Mouse (Mus musculus) embryo, embryonic 11 days (tissue): ENCODE measurements around the gene Slc30a6.

ENCODE experiments used
- DNase-seq: peaks from one replicate; pipeline ENCODE4 v3.0.0-alpha.2; 2015

Gene Slc30a6

DNA sequence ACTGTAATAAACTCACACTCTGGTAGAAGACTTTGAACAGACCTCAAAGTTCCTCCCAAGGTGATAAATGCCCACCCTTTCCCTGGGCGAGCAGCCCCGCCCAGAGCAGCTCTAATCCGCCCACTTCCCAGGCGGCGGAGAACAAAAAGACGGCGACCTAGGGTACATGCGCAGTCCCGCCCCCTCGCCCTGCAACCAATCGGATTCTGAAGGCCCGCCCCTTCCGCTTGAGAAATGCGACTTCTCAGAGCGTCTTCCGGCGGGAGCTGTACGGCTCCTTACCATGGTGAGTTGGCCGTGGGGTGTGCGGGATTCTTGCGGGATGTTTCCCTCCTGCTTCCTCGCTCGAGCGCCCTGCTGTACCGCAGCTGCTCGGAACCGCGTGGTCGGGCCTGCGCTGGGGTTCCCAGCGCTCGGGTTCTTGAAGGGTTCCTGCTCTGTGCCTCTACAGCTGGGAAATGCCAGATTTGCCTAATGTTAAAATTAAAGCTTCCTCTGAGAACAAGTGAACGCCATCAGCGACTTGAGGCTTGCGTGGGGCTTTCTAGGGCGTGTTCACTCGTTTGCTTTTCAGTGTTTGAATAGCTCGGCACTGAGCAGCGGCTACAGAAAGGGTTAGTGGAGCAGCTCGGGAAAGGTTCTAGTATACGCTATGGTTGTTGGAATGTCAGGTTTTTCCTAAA lies at the start of gene Slc30a6:
Gene Slc30a6, plus strand, starts transcription at position 226 of the 683 bp plus-strand sequence.
- peak; percentile 99 for DNase-seq

DNA sequence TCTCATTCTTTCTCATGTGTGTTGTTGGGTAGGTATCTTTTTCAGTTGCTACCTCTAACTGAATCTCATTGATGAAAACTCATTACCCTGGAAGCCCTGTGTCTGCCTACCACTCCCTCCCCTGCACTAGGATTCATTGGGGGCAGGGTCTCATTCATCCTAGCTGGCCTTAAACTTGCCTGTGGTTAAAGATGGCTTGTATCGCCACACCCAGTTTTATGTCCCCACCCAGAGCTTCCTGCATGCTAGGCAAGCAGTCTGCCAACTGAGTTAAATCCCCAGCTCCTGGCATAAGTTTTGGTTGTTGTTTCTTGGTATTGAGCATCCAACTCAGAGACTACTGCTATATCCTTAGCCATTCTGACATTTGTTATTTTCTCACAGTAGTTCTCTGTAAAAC lies 31.8 kb upstream of the Slc30a6 start:
- no peak for DNase-seq

DNA sequence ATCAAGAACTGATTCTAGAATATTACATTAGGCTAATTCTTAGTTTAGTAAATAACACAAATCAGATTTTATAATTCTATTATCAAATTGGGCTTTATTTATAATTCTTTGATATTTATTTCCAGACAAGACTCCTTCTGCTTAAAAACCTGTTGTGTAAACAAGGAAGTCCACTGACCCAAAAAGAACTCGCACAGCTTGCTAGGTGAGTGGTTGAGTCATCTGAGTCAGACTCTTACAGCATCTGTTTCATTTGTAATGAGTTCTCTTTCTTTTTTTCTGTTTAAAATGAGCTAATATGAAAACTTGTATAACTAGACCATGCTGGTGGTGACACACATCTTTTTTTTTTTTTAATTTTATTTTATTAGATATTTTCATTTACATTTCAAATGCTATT lies 18.5 kb upstream of the Slc30a6 start:
- no peak for DNase-seq

DNA sequence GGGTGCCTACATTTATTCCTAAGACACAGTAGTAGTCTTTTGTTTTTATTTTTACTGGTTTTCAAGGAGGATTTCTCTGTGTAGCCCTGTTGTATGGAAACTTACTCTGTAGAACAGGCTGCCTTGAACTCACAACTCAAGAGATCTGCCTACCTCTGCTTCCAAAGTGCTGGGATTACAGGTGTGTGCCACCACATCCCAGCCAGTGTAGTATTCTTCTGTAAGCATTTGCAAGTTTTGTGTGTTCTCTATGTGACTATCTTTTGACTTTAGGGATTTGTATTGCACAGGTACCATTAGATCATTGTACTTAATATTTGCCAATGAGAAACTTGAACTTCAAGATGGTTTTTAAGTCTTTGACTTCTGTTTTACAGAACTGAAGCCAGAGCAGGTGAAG lies 8.8 kb upstream of the Slc30a6 start:
- DNase-seq: no peak

DNA sequence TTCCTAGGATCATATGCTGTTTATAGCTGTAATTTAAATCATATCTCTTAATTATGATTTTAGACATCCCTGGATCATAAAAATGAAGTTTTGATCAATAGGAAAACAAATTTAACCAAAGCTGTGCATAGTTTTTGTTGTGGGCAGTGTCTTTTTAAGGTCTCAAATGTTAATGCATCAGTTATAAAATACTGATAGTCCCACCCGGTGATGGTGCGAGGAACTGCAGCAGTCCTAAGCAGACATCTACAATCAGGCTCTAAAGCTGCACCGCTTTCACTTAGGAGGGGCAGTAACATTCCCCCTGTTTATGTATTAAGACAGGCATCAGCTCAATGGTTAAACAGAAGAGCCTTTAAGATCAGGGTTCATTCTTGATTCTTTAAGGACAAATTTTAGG lies 5.6 kb upstream of the Slc30a6 start:
- DNase-seq: peak; percentile 5

DNA sequence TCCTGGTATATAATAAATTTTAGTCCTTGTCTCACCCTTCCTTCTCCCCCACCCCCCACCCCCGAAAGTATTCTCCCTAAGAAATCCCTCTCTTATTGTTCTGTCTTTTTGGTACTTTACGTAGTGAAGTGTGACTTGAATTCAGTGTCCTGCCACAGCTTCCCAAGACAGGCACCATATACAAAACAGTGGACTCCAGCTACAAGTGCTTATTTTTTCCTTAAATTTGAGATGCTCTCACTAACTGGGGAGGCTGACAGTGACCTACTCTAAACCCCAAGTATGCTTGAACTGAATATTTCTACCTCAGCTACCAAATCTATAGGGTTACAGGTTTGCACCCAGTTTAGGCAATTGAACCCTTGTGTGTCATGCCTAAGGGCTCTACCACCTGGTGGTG lies 1.0 kb upstream of the Slc30a6 start:
- no peak for DNase-seq

DNA sequence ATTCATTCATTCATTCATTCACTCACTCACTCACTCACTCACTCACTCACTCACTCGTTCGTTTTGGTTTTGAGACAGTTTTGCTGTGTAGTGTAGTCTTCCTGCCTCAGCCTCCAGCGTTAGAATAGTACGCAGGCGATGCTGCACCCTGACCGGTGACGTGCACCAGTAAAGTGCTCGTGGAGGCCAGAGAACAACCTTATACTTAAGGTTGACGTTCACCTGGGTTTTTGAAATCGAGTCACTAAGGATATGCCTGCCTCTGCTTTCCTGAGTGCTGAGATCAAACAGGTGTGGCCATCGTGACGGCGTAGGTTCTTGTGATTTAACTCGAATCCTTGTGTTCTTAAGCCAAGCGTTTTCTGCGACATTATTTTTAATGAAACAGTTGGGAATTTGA lies 553 bp upstream of the Slc30a6 start:
- peak; percentile 12 for DNase-seq

DNA sequence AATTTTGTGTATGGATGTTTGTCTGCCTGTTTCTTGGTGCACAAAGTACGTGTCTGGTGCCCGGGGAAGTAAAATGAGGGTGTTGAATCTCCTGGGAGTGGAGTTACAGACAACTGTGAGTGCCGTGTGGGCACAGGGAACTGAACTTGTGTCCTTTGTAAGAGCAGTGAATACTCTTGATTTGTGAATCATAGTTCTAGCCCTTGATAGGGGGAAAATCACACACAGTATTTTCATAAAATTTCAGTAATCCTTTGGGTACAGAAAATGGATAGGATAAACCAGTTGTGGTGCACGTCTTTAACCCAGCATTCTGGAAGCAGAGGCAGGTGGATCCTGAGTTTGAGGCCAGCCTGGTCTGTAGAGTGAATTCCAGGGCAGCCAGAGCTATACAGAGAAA lies 1.4 kb downstream of the Slc30a6 start:
- no peak for DNase-seq

DNA sequence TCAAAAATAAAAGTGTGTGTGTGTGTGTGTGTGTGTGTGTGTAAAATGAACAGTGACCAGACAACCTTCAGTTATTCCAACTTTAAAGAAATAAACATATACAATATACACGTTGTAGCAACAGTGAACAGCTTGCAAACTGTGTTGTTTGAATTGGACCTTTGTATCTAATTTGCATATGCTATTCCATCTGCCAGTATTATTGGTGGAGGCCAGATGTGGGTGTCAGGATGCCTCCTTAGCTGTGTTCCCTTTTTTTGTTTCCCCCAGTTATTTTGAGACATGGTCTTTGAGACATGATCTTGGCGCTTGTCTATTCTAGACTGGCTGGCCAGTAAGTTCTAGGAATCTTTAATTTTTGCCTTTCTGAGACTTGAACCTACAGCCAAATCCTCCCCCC lies 1.8 kb downstream of the Slc30a6 start:
- DNase-seq: no peak

DNA sequence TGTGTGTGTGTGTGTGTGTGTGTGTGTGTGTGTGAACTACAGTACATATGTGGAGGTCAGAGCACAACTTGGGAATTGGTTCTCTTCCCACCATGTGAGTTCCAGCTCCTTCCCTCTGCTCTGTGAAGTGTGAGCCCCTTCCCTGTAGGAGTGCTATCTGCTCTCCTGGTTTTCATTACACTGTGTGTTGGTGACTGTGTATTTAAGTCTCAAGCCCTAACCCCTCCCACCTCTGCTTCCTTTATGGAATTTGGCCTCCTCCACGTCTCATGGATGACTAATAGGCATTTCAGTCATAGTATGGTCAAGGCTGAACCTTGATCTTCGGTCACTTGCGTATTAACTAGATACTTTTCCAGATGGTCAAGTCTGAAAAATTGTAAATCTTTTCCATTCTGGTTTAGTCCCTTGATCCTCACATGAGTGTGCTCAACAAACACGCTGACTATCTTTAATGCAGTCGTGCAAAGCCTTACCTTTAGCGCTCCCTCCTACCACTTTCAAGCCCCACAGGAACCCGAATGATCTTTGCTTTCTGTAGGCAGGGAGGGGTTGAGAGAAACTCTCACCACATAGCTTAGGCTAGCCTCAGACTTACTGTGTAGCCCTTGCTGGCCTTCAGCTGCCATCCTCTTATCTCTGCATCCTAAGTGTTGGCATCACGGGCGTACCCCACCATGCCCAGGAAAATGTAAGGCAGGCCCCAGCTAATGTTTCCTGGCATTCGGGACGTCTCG lies 7.2 kb downstream of the Slc30a6 start:
- no peak for DNase-seq

DNA sequence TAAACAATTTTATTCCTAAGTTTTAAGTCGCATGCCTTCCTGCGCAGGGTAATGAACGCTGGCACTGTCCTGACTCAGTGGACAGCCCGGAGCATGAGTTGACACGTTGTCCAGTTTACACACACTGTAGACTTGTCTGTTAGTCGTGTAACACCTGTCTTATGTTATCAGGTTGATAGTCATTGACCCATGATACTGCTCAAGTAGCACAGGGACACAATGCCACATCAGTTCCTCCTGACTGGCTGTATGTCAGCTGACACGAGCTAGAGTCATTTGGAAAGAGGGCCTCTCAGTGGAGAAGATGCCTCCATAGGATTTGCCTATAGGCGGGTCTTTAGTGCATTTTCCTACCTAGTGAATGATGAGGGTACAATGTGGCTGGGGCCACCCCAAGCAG lies 11.1 kb downstream of the Slc30a6 start:
- DNase-seq: no peak

DNA sequence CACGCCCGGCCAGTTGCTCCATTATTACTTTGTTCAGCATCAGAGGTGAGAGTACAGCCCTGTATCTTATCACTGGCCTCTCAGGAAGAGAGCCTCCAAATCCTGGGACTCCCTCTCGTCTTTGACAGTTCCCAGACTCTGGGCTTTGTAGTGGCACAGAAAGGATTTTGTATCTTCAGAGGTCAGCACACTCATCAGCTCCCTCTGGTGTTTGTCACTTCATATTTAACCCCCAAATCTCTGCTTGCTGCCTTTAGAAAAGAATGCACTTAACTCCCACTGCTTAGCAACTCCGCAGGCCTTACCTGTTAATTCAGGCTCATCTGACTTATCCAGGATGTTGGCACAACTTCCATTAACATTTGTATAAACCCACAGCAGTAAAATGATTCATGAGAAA lies 14.3 kb downstream of the Slc30a6 start:
- DNase-seq: peak; percentile 33

DNA sequence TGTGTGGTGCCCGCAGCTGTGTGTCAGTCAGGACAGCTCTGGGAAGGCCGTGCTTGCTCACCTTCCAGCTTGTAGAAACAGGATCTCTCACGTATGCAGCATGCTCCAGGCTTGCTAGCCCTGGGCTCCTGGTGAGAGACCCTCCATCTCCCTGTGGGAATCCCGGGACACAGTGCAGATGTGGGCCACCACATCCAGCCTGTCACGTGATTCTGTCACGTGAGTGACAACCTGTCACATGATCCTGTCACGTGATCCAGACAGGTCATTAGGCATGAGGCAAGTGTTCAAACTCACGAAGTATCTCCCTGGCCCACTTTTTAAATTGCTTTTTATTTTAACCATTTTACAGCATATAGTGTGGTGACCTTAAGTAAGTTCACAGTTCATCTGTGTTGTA lies 17.9 kb downstream of the Slc30a6 start:
- DNase-seq: no peak

DNA sequence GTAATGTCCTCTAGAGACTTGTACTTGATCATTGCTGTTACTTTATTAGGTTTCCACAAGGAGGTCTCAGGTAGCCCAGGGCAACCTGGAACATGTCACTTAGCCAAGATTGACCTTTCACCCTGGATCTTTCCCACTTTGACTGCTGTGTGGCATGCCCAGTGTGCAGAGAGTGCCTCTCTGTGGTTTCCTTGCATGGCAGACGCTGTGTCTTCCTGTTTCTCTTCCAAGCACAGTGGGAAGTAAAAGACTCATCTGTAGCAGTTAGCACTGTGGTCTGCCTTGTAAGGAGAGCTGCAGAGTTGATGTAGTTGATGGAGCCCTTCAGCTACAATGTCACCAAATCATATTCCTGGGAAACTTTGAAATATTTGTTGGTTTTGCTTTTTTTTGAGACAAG lies 19.3 kb downstream of the Slc30a6 start:
- DNase-seq: no peak

DNA sequence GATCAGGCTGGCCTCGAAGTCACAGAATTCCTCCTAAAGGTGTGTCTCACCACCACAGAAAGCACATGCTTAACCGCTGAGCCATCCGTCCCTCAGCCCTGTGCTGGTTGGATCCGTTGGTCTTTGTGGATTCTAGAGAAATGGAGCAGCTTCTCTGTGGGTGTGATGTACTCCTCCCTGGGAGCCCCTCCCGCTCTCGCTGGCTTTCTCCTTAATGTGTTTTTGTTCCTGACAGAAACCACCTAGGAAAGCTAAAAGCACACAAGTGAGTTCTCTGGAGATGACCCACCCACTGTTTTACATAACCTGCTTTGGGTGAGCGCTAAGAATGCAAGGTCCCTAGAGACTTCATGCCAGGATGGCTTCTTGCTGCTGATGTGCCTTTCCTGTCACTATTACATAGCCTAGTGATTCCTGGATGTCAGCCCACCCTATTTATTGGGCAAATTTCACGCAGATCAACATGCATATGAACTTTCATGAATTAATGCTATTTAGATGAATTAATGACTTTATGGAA lies 21.5 kb downstream of the Slc30a6 start:
- DNase-seq: no peak

DNA sequence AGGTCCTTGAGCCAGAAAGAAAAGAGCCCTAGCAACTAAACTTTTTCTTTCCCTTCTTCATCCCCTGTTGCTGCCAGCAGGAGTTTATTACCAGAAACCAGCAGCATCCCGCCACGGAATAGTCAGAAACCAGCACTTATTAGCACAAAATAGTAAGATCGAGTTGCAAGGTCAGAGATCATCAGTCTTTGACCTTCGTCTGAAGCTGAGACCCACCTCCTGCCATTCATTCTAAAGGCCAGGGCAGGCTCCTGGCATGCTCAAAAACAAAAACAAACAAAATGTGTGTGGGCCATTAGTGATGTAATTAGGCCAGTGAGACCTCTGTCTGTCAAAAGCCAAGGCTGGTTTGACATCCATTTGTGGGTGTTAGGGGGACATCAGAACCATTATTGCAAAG lies 22.8 kb downstream of the Slc30a6 start:
- DNase-seq: peak; percentile 11

DNA sequence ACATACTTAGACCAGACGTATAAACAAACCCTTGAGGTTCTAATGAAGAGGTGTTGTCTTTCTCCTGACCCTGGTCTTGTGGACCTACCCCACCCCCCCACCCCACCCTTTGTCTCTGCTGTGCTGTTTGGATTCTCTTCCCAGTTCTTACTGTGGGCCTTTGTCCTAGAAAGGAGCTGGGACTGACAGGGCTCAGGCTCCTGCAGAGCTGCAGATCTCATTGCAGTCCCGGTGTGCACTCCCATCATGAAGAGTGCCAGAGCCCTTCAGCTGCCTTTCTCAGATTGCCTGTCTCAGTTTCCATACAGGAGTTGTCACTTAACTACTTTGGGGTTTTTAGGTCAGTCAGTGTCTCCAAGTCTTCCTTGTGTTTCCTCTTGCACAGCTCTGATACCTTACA lies 25.2 kb downstream of the Slc30a6 start:
- DNase-seq: no peak

DNA sequence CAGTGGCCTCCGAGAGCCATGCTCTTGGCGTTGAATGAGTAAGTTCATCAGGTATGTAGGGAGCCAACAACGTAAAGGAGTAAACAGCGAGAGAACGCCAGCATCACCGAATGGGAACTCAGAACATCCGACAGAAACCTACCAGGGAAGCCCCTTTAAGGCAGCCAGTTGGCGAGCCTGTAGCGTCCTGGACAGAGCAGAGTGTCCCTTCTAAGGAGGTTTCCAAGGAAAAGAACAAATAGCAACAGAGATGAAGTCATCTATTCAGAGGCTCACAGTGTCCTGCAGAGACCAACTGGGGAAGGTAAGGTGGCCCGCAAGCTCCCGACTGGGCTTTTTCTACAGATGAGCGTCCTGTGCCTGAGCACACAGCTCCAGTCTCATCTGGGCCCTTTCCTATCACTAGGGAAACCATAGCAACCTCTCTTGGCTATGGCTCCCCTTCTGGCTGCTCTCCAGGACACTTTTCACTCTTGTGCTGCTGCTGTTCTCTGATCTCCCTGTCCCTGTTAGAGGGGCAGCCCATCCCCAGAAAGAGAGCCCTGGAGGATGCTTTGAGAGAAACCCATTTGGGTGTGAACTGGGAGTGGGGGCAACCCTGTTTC lies 29.1 kb downstream of the Slc30a6 start:
- DNase-seq: no peak

DNA sequence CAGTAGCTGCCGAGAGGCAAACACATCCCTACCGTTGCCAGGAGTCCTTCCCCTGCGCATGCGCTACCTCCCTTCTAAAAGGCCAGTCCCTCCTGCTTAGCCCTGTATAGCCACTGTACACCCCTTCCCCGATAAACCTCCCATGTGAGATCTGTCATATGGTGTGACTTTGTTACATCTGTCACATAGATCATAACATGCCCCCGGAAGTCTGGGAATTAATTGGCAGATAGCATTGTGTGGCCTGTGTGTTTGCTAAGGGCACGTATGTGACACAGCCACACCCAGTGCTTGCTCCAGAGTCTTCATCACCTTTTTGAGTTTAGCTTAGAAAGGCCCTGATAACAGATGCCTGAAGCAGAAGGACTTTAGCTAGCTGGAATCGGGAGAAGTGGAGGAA lies 34.7 kb downstream of the Slc30a6 start:
- no peak for DNase-seq

DNA sequence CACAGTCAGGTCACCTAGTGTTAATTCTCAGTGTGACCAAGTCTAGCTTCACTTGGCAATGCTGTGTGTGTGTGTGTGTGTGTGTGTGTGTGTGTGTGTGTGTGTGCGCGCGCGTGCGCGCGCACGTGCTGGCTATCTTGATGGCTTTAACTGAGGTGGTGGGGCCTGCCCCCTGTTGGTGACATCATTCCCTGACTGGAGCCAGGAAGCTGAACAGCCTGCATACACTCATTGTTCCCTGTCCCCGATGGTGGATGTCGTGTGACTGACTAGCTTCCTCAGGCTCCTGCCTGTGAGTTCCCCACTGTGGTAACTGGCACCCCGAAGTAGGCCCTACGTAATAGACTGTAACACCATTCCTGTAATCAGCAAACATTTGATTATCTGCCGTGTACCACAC lies 36.1 kb downstream of the Slc30a6 start:
- peak; percentile 39 for DNase-seq

DNA sequence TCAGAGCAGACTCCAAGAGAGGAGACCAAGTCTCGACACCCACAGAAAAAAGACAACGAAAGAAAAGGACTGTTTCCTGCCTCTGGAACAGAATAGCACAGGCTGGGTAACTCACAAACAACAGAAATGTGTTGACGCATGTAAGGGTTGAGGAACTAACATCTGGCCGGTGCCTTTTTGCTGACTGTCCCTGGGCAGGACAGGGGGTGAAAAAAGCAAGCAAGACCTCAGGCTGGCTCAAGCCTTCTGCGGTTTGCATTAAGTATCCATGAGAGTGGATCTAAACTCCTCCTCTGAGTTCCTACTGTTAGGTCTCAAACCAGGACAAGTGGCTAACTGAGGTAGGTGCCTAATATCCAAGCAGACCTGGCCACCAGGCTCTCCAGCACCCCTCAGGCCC lies 37.2 kb downstream of the Slc30a6 start:
- DNase-seq: no peak

DNA sequence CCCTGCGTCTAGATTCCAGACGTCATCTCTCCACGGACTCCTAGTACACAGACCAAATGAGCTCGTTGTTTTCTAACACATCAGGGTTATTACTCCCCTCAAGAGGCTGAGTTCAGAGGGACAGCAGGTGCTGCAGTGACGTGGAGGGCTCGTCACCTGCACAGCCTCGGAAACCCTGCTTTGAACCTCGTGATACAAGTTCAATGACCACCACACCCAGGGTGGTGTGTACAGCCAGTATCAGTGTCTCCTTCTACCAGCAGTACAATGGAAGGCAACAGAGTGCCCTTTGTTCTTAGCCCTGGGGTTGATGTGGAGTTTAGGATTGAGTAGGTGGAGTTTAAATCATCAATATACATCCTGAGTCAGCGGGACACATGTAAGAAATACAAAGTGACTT lies 42.4 kb downstream of the Slc30a6 start:
- no peak for DNase-seq

DNA sequence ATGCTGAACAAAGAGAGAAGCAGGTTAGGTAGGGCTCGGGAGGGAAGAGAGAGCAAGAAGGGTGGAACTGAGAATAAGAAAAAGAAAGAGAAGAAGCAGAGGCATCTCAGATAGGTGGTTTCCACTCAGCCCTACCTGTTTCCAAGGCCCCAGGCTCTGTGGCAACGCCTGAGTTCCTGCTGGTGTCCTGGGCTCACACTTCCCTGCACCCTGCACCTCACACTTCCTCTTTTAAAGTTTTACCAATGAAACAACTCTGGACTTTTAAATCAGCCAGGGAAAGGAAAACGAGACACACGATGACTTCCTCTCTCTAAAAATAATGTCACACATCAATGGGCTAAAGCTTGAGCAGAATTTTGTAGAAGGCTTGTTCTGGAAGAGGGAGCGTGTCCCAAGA lies 45.1 kb downstream of the Slc30a6 start:
- no peak for DNase-seq

DNA sequence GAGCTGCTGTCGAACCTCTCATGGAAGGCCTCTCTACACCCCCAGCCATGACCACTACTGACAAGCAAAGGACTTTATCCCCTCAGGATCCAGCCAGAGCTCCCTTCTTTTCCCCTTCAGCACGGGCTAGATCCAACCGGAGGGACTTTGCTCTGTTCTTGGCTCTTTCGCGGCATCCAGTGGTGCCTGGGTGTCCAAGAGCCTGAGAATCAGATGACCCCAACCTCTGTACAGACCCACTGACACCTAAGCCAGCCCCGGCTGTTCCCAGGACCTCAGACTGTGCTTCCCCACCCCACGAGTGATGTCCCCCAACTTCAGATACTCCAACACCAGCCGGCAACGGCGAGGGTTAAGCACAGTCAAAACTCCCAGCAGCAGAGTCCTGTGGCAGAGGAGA lies 54.4 kb downstream of the Slc30a6 start:
- no peak for DNase-seq
